Mouse (Mus musculus): ENCODE results near the gene Hist1h2bg. TPM values are rescaled to one million over a fixed set of nuclear protein-coding genes. Genes with fewer than 3 reads are reported as not detected.
"Not testable (repeated sequence)": the region's sequence is repeated elsewhere in the genome, so short reads cannot be mapped to it uniquely, and the experiment has no call there.

Hist1h2bg gene
- 10 to 100 TPM; 54.4 to 56.8 TPM for total RNA-seq (2021)
- long read RNA-seq, experiment 1, result 0 reads
- long read RNA-seq, experiment 2, partial matches to known transcripts, result 0 of 1 reads
- long read RNA-seq, experiment 2, other reads (novel, unspliced or antisense), result 0 of 1 reads

DNA sequence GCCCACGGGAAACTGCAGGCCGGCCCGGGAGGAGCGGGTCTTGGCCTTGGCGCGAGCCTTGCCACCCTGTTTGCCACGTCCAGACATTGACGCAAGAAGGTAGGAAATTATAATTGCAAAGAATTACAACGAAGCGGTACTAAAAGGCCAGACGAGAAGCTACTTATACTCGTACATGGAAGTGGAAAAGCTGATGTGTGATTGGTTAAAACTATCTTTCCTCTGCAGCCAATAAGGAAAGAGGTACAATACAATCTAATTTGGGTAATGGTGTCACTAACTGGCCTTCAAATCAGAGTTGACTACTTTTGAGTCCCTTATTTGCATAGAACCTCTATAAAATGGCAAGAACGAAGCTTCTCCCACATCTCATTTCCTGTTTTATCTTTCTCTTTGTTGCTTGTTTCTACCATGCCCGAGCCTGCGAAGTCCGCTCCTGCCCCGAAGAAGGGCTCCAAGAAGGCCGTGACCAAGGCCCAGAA is at the start of gene Hist1h2bg, which contains the start of gene Hist1h2ae:
TSS of gene Hist1h2bg (plus strand) at position 375 of the 482 bp plus-strand sequence.
TSS of gene Hist1h2ae (minus strand) at position 199 of the 482 bp plus-strand sequence.
- DNase-seq (ENCODE audit: low spot score in 2 of 2), result peak; percentile 56 to 65

DNA sequence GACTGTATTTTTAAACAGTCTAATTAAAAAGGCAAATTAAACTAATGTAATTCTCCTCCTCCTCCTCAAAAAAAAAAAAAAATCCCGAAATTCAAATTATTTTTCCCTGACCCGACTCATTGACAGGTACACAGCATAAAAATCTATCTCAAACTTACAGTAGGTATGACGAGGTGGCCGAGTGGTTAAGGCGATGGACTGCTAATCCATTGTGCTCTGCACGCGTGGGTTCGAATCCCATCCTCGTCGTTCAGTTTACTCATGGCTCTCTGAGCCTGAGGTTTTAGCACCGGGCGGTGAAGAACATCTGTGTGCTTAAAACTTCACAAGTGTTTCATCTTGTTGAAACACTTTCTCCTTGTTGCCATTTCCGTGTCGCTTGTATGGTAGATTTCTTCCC is 49.5 kb upstream of the Hist1h2bg start:
- DNase-seq (ENCODE audit: low spot score in 2 of 2), result peak; percentile 69 to 80

DNA sequence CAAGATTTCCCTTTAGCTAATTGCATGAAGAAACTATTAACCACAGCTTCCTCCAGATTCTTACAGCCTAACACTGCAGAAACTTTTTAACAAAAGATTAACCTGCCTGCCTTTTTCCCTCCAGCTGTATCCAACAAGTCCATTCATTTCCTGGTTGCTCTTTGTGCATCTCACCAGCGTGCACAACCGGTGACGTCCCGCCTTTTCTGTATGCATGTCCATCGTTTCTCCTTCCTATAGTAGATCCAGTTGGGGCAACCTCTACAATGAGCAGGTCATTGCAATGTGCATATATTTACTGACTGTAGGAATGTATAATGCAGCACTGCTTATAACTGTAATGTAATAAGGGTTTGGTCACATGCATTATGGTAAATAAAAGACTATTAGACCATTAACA is 47.2 kb upstream of the Hist1h2bg start:
- DNase-seq (ENCODE audit: low spot score in 2 of 2), result no peak

DNA sequence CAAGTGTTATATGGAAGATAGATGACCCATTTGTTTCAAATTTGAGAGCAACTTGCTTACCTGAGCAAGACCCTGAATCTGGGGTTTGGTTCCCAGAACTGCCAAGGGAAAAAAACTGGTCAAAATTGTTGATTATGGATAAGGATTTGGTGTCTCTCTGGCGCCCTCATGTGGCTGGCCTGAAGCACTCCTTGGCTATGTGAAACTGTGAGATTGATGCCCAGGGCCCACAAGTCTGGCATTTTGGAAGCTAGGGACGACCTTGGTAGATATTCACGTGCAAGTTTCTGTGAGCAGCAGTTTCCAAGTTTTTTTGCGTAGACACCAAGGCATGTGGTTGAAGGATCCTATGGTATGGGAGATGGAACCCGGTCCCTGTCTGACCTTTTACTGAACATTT is 46.5 kb upstream of the Hist1h2bg start:
- DNase-seq (ENCODE audit: low spot score in 2 of 2), result peak; percentile 81 to 83

DNA sequence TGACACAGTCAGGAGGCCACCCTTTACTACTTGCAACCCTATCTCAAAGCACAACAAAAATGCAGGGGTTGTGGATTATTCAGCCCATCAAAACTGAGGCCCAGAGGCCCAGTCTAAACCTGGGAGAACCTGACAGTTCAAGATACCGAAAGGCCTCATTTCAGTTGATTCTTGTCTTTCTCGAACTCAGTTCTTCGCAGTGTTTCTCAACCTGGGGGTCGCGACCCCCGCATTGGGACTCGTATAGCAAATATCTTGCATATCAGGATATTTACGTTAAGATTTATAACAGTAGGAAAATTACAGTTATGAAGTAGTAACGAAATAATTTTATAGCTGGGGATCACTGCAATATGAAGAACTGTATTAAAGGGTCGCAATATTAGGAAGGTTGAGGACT is 45.3 kb upstream of the Hist1h2bg start:
- no peak for DNase-seq (ENCODE audit: low spot score in 2 of 2)

DNA sequence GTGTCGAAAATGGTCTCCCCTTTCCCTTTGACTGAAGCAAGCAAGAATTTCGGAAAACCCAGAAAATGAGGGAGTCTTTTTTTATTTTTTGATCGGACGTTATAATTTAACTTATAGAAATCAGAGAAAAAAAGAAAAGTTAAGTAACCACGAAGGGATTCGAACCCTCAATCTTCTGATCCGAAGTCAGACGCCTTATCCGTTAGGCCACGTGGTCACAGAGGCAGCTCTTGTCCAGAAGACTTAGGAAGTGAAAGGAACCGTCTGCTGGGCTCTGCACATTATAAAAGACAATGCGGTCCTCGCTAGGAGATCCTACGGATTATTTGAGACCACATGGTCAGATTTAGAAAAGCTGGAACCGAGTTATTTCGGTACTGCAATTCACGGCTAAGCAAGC is 44.9 kb upstream of the Hist1h2bg start:
- DNase-seq (ENCODE audit: low spot score in 2 of 2), result peak; percentile 90 to 97

DNA sequence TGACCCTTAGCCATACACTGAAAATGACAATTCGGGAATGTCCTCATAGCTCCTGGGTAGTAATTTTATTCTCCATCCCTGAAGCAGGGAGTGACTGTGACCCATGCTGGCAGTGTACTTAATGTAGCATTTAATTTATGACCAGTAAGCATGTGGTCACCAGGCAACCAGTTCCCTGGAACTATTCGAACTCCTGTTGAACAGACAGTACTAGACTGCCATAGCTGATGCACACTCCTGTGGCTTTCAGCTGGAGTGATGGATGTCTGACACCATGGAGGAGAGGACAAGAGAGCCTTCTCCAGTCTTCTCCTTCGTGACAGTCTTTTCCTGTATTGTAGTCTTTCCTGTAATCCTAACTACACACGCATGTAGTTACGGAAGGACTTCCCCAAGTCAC is 42.2 kb upstream of the Hist1h2bg start:
- no peak for DNase-seq (ENCODE audit: low spot score in 2 of 2)

DNA sequence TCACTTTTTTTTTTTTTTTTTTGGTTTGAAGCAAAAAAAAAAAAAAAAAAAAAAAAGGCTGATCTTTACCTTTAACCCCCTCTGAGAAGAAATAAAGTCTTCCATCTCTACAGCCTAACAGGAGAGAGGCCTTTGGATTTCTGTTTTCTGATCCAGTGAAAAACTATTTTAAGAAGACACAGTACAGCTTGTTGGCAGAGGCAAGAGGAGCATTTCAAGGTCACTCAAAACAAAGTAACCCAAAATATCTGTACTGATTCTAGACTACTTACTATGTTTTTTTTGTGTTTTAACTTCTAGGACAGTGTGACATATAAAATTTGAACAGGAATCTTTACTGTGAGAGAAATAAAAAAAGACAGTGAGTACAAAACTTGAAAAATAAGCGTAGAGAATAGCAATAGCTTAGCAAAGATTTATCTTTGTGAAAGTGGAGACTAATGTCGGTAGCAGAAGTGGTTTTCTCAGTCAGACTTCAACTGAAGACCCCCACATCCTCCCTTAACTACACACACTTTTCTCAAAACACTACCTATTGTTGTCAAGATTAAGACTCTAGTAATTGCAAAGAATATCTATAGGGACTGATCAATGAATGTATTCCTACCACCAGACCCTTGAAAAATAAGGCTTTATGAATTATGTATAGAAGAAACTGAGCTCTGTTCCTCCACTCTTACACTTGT is 41.6 kb upstream of the Hist1h2bg start:
- DNase-seq (ENCODE audit: low spot score in 2 of 2), result no peak

DNA sequence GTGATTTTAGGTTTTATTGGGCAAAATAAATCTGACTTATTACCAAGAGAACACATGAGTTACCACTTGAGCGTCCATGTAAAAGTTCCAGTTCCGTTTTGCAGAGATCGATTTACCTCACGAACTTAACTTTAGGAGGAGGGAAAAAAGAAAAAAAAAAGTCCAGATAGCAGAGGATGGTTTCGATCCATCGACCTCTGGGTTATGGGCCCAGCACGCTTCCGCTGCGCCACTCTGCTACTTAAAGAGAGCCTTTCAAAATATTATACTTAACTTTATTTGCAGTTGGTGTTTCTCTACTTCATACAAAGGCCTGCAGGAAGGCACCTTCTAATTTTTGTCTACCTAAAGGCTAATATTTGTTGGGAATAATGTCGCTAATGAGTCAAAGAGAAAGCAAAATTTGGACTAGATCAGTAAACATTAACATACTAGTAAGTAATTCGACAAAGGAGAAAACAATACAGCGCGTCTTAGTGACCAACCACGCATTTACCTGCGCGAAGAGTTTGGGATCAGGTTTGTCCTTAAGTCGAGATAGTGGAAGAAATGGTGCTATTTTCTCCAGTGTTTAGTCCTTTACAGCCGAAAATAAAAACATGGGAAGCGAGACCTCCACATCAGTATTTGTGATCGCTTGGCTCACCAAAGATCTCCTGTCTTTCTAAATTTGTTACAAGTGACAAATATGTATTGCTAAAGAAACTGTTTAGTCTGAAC is 40.9 kb upstream of the Hist1h2bg start:
- peak; percentile 51 to 71 for DNase-seq (ENCODE audit: low spot score in 2 of 2)

DNA sequence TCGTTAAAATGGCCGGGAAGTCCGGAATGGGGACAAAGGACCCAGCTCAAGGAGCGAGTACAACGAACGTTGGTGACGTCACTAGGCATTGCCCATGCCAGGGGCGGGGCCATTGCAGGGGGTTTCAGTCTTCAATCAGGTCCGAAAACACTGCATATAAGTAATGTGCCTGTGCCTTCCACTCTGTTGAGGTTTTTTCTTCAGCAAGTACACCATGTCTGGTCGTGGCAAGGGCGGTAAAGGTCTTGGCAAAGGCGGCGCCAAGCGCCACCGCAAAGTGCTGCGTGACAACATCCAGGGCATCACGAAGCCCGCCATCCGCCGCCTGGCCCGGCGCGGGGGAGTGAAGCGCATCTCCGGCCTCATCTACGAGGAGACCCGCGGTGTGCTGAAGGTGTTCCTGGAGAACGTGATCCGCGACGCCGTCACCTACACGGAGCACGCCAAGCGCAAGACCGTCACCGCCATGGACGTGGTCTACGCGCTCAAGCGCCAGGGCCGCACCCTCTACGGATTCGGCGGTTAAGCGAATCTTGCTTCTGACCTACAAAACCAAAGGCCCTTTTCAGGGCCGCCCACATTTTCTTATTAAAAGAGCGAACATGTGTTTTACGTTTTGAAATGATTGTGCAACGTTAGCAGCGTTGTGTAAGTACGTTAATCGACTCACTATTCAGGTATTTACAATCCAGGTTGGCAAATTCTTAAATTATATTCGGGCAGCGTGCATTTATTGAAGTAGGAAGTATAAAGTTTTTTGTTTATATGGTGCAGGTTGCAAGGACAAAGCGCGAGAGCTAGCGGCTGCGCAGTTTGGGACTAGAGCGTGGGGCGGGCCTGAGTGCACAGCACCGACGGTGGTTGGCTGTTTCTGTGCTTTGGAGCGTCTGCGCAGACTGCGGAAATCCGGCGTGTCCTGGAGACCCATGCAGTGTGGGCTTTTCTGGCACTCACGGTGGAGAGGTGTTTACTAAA is 40.0 kb upstream of the Hist1h2bg start, which contains the start of gene Hist1h4h:
TSS of gene Hist1h4h (plus strand) at position 150 of the 975 bp plus-strand sequence.
- peak; percentile 87 to 94 for DNase-seq (ENCODE audit: low spot score in 2 of 2)

DNA sequence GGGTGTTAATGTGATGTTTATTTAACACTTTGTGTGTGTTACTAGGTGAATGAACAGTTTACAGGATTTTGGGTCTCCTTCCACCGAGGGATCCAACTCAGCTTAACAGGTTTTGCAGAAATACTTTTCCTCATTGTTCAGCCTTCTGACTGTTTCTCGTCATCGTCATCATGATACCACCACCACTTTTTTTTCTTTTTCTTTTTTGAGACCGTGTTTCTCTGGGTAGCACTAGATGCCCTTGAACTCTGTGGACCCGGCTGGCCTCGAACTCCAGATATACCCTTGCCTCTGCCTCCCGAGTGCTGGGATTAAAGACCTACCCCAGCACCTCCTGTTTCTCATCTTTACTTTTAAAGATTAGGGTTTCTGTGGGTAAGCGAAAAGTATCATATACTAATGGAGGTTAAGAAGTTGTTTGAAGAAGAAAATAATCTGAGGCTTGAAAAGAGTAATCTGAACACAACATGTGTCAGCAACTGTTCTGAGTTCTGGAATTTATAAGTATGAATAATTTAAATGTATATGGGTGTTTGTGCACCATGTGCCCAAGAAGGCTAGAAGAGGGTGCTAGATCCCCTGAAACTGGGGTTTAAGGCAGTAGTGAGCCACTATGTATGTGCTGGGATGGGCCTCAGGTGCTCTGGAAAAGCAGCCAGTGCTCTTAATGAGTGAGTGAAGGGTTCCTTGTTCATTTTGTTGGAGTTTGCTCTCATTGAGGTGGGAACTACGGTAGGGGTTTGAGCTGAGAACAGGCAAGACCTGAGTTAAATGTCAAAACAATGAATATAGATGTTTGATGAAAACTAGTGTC is 38.7 kb upstream of the Hist1h2bg start:
- no peak for DNase-seq (ENCODE audit: low spot score in 2 of 2)

DNA sequence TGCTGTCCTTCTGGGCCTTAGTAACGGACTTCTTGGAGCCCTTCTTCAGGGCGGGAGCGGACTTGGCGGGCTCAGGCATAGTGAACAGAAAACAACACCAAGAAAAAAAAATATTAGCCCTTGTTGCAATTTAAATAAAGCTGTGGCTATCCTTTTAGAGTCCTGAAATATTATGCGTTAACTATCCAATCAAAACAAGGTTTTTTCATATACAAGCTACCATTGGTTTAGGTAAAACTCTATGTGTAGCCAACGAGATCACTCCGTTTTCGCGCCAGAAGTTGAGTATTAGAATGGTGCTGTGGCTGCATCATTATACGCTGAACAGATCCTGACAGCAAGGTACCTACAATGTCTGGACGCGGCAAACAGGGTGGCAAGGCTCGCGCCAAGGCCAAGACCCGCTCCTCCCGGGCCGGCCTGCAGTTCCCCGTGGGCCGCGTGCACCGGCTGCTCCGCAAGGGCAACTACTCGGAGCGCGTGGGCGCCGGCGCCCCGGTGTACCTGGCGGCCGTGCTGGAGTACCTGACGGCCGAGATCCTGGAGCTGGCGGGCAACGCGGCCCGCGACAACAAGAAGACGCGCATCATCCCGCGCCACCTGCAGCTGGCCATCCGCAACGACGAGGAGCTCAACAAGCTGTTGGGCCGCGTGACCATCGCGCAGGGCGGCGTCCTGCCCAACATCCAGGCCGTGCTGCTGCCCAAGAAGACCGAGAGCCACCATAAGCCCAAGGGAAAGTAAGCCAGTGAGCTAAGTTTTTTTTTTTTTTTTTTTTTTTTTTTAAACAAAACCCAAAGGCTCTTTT is 37.4 kb upstream of the Hist1h2bg start, which contains the start of gene Hist1h2af:
TSS of gene Hist1h2af (plus strand) at position 347 of the 808 bp plus-strand sequence.
- DNase-seq (ENCODE audit: low spot score in 2 of 2), result not testable (repeated sequence)

DNA sequence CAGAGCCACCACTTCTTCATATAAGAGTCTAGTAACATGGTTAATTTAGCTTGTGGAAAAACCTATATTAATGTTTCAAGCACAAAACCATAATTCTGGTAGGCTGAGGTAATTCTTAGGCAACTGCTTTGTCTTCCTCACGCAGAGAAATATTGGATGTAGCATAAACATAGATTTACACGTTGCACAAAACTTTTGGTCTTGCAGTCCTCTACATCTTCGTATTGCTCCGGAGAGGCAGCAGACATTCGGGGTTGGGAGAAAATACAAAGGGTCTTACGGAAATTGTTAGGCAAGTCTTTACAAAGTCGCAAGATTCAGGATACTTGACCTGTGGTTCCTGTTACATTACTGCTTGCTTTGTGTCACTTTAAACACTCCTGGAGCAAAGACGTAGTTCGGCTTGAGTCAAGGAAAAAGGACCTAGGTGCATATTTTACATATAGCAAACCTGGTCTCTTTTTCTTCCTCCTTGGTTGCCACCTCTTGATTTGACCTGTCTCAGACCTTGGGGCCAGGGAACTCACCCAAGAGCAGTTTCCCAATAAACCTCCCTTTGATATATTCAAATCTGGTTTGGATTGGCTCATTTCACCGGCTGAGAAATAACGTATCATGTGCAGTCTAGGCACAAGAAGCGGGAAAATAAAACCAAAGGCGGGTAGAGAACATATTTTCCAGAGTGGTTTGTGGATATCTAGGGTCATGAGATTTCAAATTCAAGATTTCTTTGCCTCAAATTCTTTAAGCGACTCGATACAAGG is 36.6 kb upstream of the Hist1h2bg start:
- no peak for DNase-seq (ENCODE audit: low spot score in 2 of 2)

DNA sequence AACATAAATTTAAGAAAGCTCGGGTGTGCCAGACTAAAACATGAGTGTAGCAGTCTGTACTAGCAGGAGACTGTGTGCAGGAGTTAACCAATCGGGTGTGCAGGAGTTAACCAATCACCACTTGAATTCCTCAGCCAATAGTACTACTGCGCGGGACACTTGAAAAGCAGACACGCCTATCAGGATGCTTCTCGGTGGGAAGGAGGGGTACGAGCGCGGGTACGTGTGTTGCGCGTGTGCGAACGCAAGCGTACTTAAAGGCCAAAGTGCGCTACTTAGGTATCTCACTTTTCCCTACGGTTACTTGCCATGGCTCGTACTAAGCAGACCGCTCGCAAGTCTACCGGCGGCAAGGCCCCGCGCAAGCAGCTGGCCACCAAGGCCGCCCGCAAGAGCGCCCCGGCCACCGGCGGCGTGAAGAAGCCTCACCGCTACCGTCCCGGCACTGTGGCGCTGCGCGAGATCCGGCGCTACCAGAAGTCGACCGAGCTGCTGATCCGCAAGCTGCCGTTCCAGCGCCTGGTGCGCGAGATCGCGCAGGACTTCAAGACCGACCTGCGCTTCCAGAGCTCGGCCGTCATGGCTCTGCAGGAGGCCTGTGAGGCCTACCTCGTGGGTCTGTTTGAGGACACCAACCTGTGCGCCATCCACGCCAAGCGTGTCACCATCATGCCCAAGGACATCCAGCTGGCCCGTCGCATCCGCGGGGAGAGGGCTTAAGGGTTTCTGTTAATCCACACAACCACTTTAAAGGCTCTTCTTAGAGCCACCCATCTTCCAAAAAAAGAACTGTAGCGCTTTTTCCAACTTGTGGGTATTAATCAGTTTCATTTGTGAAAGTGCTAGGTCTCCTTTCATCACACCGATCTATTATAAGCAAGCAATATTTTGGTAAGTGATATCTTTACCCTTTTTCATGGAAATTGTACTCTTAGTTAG is 35.8 kb upstream of the Hist1h2bg start, which contains the start of gene Hist1h3g:
TSS of gene Hist1h3g (plus strand) at position 286 of the 939 bp plus-strand sequence.
- DNase-seq (ENCODE audit: low spot score in 2 of 2), result peak; percentile 70 to 72

DNA sequence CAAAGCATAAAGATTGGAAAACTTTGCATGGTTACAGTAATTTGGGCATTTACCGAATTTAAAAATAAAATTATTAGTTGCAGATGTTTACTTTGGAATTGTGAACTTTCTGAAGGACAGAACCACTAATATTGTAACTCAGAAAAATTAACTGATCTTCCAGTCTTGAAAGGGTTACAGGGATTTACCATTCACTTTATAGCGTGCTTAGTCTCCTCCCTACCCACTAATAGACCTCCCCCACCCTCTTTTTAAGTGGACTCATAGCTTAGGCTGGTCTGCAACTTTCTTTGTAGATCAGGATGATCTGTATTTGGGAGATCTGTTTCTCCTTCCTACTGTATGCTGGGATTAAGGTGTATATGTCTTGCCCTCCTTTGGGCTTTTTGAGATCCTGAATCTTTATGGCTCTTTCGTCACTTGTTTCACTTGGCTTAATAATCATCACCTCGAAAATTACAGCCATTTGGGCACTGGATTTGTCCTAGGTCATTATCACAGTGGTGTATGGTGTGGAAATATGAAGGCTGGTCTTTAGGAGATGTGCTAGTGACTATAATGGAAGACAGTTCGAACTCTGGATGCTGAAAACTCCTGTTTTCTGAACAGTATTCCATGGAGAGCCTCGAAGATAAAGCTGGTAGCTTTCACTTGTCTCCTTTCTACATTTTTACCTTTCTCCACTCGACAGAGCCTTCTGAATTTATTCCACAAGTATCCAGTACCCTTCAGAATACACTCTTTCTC is 34.9 kb upstream of the Hist1h2bg start:
- no peak for DNase-seq (ENCODE audit: low spot score in 2 of 2)

DNA sequence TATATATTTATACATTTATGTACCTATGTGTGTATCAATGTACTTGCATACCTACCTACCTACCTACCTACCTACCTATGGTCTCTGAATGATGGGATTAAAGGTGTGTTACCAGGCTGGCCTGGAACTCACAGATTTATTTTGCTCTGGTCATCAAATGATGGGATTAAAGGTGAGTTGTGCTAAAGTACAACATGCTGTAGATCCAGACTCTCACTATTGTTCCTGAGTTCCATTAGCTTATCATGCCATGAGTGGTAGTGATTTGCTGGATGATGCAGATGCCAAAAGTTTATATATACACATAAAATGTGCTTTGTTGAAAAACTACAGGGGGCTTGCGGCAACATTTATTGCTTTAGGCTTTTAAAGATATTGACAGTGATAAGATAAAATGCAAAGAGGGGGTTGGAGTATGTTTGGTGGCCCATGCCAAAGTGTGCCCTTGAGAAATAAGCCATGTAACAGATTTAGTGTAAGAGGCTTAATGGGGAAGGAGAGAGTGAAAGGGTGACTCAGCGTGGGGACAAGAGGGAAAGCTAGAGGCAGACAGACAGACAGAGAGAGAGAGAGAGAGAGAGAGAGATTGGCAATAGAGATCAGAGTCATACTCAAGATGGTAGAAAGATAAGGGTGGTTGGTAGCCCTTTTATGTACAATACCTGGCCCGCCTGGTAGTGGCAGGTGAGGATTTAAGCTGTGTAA is 34.0 kb upstream of the Hist1h2bg start:
- DNase-seq (ENCODE audit: low spot score in 2 of 2), result no peak
